Mouse (Mus musculus) heart, adult 2 months (tissue): ENCODE measurements around the gene Olfr522. TPM values are rescaled to one million over a fixed set of nuclear protein-coding genes. Genes with fewer than 3 reads are reported as not detected.

Experiments
- DNase-seq, 2 experiments: peaks; one replicate each; pipeline ENCODE4 v3.0.0; 2021
- H3K27ac ChIP-seq: fragments of 200-600 bp; 2 replicates; pipeline ENCODE4 v1.8.1; 2022
- H3K27me3 ChIP-seq: fragments of 200-500 bp; 2 replicates; pipeline ENCODE4 v1.6.1; 2012; ENCODE audit warnings: mild to moderate bottlenecking, low read length, inconsistent platforms, mixed read lengths; ENCODE audit not compliant: control insufficient read depth, insufficient read depth
- H3K36me3 ChIP-seq: fragments of 200-500 bp; 2 replicates; pipeline ENCODE4 v1.6.1; 2012; ENCODE audit warnings: low read length, inconsistent platforms; ENCODE audit not compliant: control insufficient read depth, insufficient read depth
- H3K4me1 ChIP-seq: fragments of 200-500 bp; 2 replicates; pipeline ENCODE4 v1.6.1; 2011; ENCODE audit warnings: low read length; ENCODE audit not compliant: control insufficient read depth, insufficient read depth
- H3K4me3 ChIP-seq: fragments of 200-600 bp; 2 replicates; pipeline ENCODE4 v1.8.1; 2022
- H3K79me2 ChIP-seq: fragments of 200-500 bp; replicated peaks from 2 replicates; pipeline ENCODE4 v1.6.1; 2012; ENCODE audit warnings: mild to moderate bottlenecking, inconsistent platforms, low read length, moderate library complexity, mixed read lengths; ENCODE audit not compliant: control insufficient read depth, insufficient read depth
- H3K9ac ChIP-seq: fragments of 200-500 bp; 2 replicates; pipeline ENCODE4 v1.6.1; 2012; ENCODE audit warnings: low read depth, mild to moderate bottlenecking, control low read depth, inconsistent platforms, low read length, mixed read lengths
- CTCF ChIP-seq: fragments of 200-600 bp; IDR thresholded peaks from 2 replicates; pipeline ENCODE4 v1.8.1; 2022; ENCODE audit warnings: antibody characterized with exemption, mild to moderate bottlenecking, moderate library complexity
- EP300 ChIP-seq: fragments of 200-500 bp; IDR thresholded peaks from 2 replicates; pipeline ENCODE4 v1.6.1; 2011; ENCODE audit warnings: low read depth, low read length, control low read depth; ENCODE audit not compliant: insufficient read depth
- POLR2A ChIP-seq: fragments of 200-500 bp; IDR thresholded peaks from 2 replicates; pipeline ENCODE4 v1.6.1; 2011; ENCODE audit warnings: mild to moderate bottlenecking, low read depth, low read length, control low read depth; ENCODE audit not compliant: insufficient read depth
- WGBS: fragments of 180-500 bp; shearing (Covaris S2); methylation state at CpG from one replicate; pipeline ENCODE4 v1.1.7; 2018; 5-methylcytosine and 5-hydroxymethylcytosine counted together
- intact Hi-C: fragments of 180-260 bp; cut with DNase I; formaldehyde crosslinking; loops from one replicate; pipeline ENCODE4 v1.15.1; 2025
- polyA plus RNA-seq: library from polyadenylated mRNA; depleted of rRNA; stranded (reverse); fragments of >200 nt; gene quantifications from 2 replicates; pipeline ENCODE4 v1.2.3, GENCODE M21; 2012
- total RNA-seq, 2 experiments: library from RNA; stranded (reverse); gene quantifications; 2 replicates each; pipeline ENCODE4 v1.2.3; 2021

Olfr522 gene
- total and polyA plus RNA-seq, 3 experiments = not detected

DNA sequence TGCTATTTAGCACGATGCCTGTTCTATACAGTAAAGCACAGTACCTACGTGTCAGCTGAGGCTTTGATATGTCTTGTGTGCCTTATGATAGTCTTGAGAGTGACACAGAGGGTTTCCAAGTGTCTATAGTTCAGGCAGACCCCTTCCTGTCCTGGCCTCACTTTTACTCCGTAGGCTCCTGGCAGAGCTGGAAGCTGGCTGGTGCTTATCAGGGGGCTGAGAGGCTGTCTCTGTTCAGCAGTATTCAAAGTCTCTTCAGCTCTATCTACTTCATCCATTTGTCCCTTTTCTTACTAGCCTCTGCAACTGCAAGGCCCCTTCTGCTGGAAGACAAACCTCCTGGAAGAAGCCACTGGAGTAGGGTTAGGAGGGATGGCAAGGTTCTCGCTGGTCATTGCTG lies 36.5 kb upstream of the Olfr522 start:
- no peaks in the 10 kb centered on the region for H3K4me1 ChIP-seq
- no peak for TF ChIP-seq CTCF
- TF ChIP-seq EP300 = no peak
- TF ChIP-seq POLR2A = no peak

GRCm38 (mm10) chr7:140196002-140196401 lies 31.4 kb upstream of the Olfr522 start:
- no peak overlapping the region for H3K27ac ChIP-seq
- H3K9ac ChIP-seq = no peak overlapping the region
- WGBS = 69% methylated on average over 8 of the region's 8 CpGs
- H3K4me1 ChIP-seq = no peaks in the 10 kb centered on the region
- TF ChIP-seq CTCF (no peak), POLR2A (no peak), EP300 (no peak)
- H3K4me3 ChIP-seq = no peak overlapping the region
- H3K36me3 ChIP-seq = no peaks in the 10 kb centered on the region
- intact Hi-C loops = no loop called here
- H3K27me3 ChIP-seq = no peaks in the 10 kb centered on the region
- no peak for DNase-seq
- no peaks in the 10 kb centered on the region for H3K79me2 ChIP-seq

More for the DNA sequence above, 36.5 kb upstream of the Olfr522 start:
- Histone ChIP-seq H3K4me3 (no peak overlapping the region), H3K36me3 (no peaks in the 10 kb centered on the region), H3K9ac (no peak overlapping the region), H3K27ac (no peak overlapping the region), H3K27me3 (no peaks in the 10 kb centered on the region), H3K79me2 (no peaks in the 10 kb centered on the region)
- WGBS = 69% methylated on average over 4 of the region's 4 CpGs
- DNase-seq = no peak
- intact Hi-C loops = no loop called here

- intact Hi-C loops = no loop called here
- TF ChIP-seq POLR2A (no peak), EP300 (no peak), CTCF (no peak)
- WGBS = 72% methylated on average over 4 of the region's 4 CpGs
Observed at GRCm38 (mm10) chr7:140194031-140194430, 29.5 kb upstream of the Olfr522 start.

DNA sequence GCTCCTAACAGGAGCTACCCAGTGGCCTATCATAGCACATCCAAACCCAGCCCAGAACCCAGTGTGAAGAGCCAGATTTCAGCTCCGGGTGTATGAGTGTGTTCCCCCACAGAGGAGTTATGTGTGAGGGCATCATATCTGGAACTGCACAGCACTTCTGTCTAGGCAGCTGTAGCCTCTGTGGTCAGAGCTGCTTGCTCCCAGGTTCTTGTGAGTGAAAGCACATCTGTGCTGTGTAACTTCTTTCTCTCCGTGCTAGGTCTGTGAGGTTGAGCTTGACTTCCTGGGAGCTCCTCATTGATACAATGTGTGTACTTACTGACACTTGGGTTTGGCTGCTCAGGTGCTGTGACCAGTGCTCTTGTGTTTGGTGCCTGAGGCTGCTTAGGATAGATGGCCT lies 28.3 kb upstream of the Olfr522 start:
- H3K27ac ChIP-seq = no peak overlapping the region
- no peak for DNase-seq
- H3K36me3 ChIP-seq = no peaks in the 10 kb centered on the region
- H3K9ac ChIP-seq = no peak overlapping the region
- WGBS = 79% methylated on average over 2 of the region's 2 CpGs
- TF ChIP-seq POLR2A (no peak), EP300 (no peak), CTCF (no peak)
- intact Hi-C loops = no loop called here
- no peaks in the 10 kb centered on the region for H3K27me3 ChIP-seq
- no peaks in the 10 kb centered on the region for H3K4me1 ChIP-seq
- no peaks in the 10 kb centered on the region for H3K79me2 ChIP-seq
- no peak overlapping the region for H3K4me3 ChIP-seq

More at GRCm38 (mm10) chr7:140194031-140194430, 29.5 kb upstream of the Olfr522 start:
- no peak overlapping the region for H3K27ac ChIP-seq
- no peaks in the 10 kb centered on the region for H3K27me3 ChIP-seq
- H3K79me2 ChIP-seq = no peaks in the 10 kb centered on the region
- no peak overlapping the region for H3K4me3 ChIP-seq
- no peak for DNase-seq
- H3K36me3 ChIP-seq = no peaks in the 10 kb centered on the region
- no peaks in the 10 kb centered on the region for H3K4me1 ChIP-seq
- no peak overlapping the region for H3K9ac ChIP-seq

- Histone ChIP-seq H3K79me2 (no peaks in the 10 kb centered on the region), H3K36me3 (no peaks in the 10 kb centered on the region), H3K4me1 (no peaks in the 10 kb centered on the region), H3K27me3 (no peaks in the 10 kb centered on the region), H3K9ac (no peak overlapping the region), H3K4me3 (no peak overlapping the region), H3K27ac (no peak overlapping the region)
- no peak for DNase-seq
- 56% methylated on average over 2 of the region's 2 CpGs for WGBS
- TF ChIP-seq POLR2A (no peak), EP300 (no peak), CTCF (no peak)
- intact Hi-C loops = no loop called here
Observed at GRCm38 (mm10) chr7:140192445-140192844, 27.9 kb upstream of the Olfr522 start.

- H3K4me1 ChIP-seq = no peaks in the 10 kb centered on the region
- TF ChIP-seq EP300 = no peak
- no peak for TF ChIP-seq CTCF
- TF ChIP-seq POLR2A = no peak
- no peaks in the 10 kb centered on the region for H3K27me3 ChIP-seq
- H3K4me3 ChIP-seq = no peak overlapping the region
- intact Hi-C loops = no loop called here
- WGBS = 92% methylated on average over 1 of the region's 1 CpGs
- no peak overlapping the region for H3K27ac ChIP-seq
- no peak for DNase-seq
- H3K36me3 ChIP-seq = no peaks in the 10 kb centered on the region
- H3K79me2 ChIP-seq = no peaks in the 10 kb centered on the region
- no peak overlapping the region for H3K9ac ChIP-seq
Observed at GRCm38 (mm10) chr7:140190435-140190834, 25.9 kb upstream of the Olfr522 start.
